Mouse (Mus musculus): Measurements from ENCODE around the gene Tcf7l2. TPM values are rescaled to one million over a fixed set of nuclear protein-coding genes. Genes with fewer than 3 reads are reported as not detected.

Tcf7l2 gene
- polyA plus RNA-seq, 1 experiment from 2014 or later, result 76.8 TPM

- Histone ChIP-seq H3K27me3 (ENCODE audit: control insufficient read depth, insufficient read depth, low read length) (no peaks in the 10 kb centered on the region), H3K27ac (ENCODE audit: low read length) (no peak overlapping the region), H3K9ac (ENCODE audit: low read length) (no peak overlapping the region), H3K36me3 (ENCODE audit: control insufficient read depth, insufficient read depth, low read length) (no peaks in the 10 kb centered on the region), H3K4me3 (replicated peaks; ENCODE audit: low read length) (no peak overlapping the region), H3K4me1 (ENCODE audit: control insufficient read depth, insufficient read depth, low read length) (no peaks in the 10 kb centered on the region), H3K9me3 (replicated peaks; ENCODE audit: control insufficient read depth, low read length) (no peaks in the 10 kb centered on the region), H3K4me2 (ENCODE audit: low read depth, low read length) (no peak overlapping the region)
- 52% methylated on average over 6 of the region's 6 CpGs for WGBS
- ATAC-seq (ENCODE audit: insufficient read depth, low FRiP score), result no peak
These were observed 37.5 kb upstream of the Tcf7l2 start for GRCm38 (mm10) chr19:55704071-55704470.

GRCm38 (mm10) chr19:55706300-55706699 lies 35.3 kb upstream of the Tcf7l2 start:
- no peaks in the 10 kb centered on the region for H3K9me3 ChIP-seq (replicated peaks; ENCODE audit: control insufficient read depth, low read length)
- 79% methylated on average over 7 of the region's 7 CpGs for WGBS
- no peaks in the 10 kb centered on the region for H3K27me3 ChIP-seq (ENCODE audit: control insufficient read depth, insufficient read depth, low read length)
- no peaks in the 10 kb centered on the region for H3K36me3 ChIP-seq (ENCODE audit: control insufficient read depth, insufficient read depth, low read length)
- no peak overlapping the region for H3K4me2 ChIP-seq (ENCODE audit: low read depth, low read length)
- H3K9ac ChIP-seq (ENCODE audit: low read length), result no peak overlapping the region
- no peak overlapping the region for H3K4me3 ChIP-seq (replicated peaks; ENCODE audit: low read length)
- no peaks in the 10 kb centered on the region for H3K4me1 ChIP-seq (ENCODE audit: control insufficient read depth, insufficient read depth, low read length)
- no peak for ATAC-seq (ENCODE audit: insufficient read depth, low FRiP score)
- H3K27ac ChIP-seq (ENCODE audit: low read length), result no peak overlapping the region

GRCm38 (mm10) chr19:55706806-55707205 lies 34.8 kb upstream of the Tcf7l2 start:
- Histone ChIP-seq H3K4me1 (ENCODE audit: control insufficient read depth, insufficient read depth, low read length) (no peaks in the 10 kb centered on the region), H3K9ac (ENCODE audit: low read length) (no peak overlapping the region), H3K4me2 (ENCODE audit: low read depth, low read length) (no peak overlapping the region), H3K27ac (ENCODE audit: low read length) (no peak overlapping the region), H3K4me3 (replicated peaks; ENCODE audit: low read length) (no peak overlapping the region), H3K27me3 (ENCODE audit: control insufficient read depth, insufficient read depth, low read length) (no peaks in the 10 kb centered on the region), H3K9me3 (replicated peaks; ENCODE audit: control insufficient read depth, low read length) (no peaks in the 10 kb centered on the region), H3K36me3 (ENCODE audit: control insufficient read depth, insufficient read depth, low read length) (no peaks in the 10 kb centered on the region)
- 83% methylated on average over 6 of the region's 6 CpGs for WGBS
- ATAC-seq (ENCODE audit: insufficient read depth, low FRiP score), result no peak

GRCm38 (mm10) chr19:55708031-55708554 lies 33.5 kb upstream of the Tcf7l2 start:
- WGBS, result 76% methylated on average over 8 of the region's 8 CpGs
- no peak overlapping the region for H3K4me2 ChIP-seq (ENCODE audit: low read depth, low read length)
- H3K9ac ChIP-seq (ENCODE audit: low read length), result no peak overlapping the region
- ATAC-seq (ENCODE audit: insufficient read depth, low FRiP score), result no peak
- H3K9me3 ChIP-seq (replicated peaks; ENCODE audit: control insufficient read depth, low read length), result no peaks in the 10 kb centered on the region
- H3K36me3 ChIP-seq (ENCODE audit: control insufficient read depth, insufficient read depth, low read length), result no peaks in the 10 kb centered on the region
- no peaks in the 10 kb centered on the region for H3K27me3 ChIP-seq (ENCODE audit: control insufficient read depth, insufficient read depth, low read length)
- H3K27ac ChIP-seq (ENCODE audit: low read length), result no peak overlapping the region
- no peaks in the 10 kb centered on the region for H3K4me1 ChIP-seq (ENCODE audit: control insufficient read depth, insufficient read depth, low read length)
- H3K4me3 ChIP-seq (replicated peaks; ENCODE audit: low read length), result no peak overlapping the region

GRCm38 (mm10) chr19:55710841-55711240 lies 30.8 kb upstream of the Tcf7l2 start:
- no peak for ATAC-seq (ENCODE audit: insufficient read depth, low FRiP score)
- Histone ChIP-seq H3K27ac (ENCODE audit: low read length) (no peak overlapping the region), H3K4me1 (ENCODE audit: control insufficient read depth, insufficient read depth, low read length) (no peaks in the 10 kb centered on the region), H3K4me2 (ENCODE audit: low read depth, low read length) (no peak overlapping the region), H3K9me3 (replicated peaks; ENCODE audit: control insufficient read depth, low read length) (no peaks in the 10 kb centered on the region), H3K9ac (ENCODE audit: low read length) (no peak overlapping the region), H3K27me3 (ENCODE audit: control insufficient read depth, insufficient read depth, low read length) (no peaks in the 10 kb centered on the region), H3K4me3 (replicated peaks; ENCODE audit: low read length) (no peak overlapping the region), H3K36me3 (ENCODE audit: control insufficient read depth, insufficient read depth, low read length) (no peaks in the 10 kb centered on the region)
- 75% methylated on average over 5 of the region's 5 CpGs for WGBS

- H3K9ac ChIP-seq (ENCODE audit: low read length), result no peak overlapping the region
- H3K27me3 ChIP-seq (ENCODE audit: control insufficient read depth, insufficient read depth, low read length), result no peaks in the 10 kb centered on the region
- no peaks in the 10 kb centered on the region for H3K9me3 ChIP-seq (replicated peaks; ENCODE audit: control insufficient read depth, low read length)
- 70% methylated on average over 5 of the region's 5 CpGs for WGBS
- no peak for ATAC-seq (ENCODE audit: insufficient read depth, low FRiP score)
- no peak overlapping the region for H3K27ac ChIP-seq (ENCODE audit: low read length)
- no peak overlapping the region for H3K4me2 ChIP-seq (ENCODE audit: low read depth, low read length)
- no peak overlapping the region for H3K4me3 ChIP-seq (replicated peaks; ENCODE audit: low read length)
- H3K4me1 ChIP-seq (ENCODE audit: control insufficient read depth, insufficient read depth, low read length), result no peaks in the 10 kb centered on the region
- no peaks in the 10 kb centered on the region for H3K36me3 ChIP-seq (ENCODE audit: control insufficient read depth, insufficient read depth, low read length)
These were observed 29.9 kb upstream of the Tcf7l2 start for GRCm38 (mm10) chr19:55711701-55712100.

- Histone ChIP-seq H3K9me3 (replicated peaks; ENCODE audit: control insufficient read depth, low read length) (no peaks in the 10 kb centered on the region), H3K4me1 (ENCODE audit: control insufficient read depth, insufficient read depth, low read length) (no peaks in the 10 kb centered on the region), H3K27me3 (ENCODE audit: control insufficient read depth, insufficient read depth, low read length) (no peaks in the 10 kb centered on the region), H3K9ac (ENCODE audit: low read length) (no peak overlapping the region), H3K36me3 (ENCODE audit: control insufficient read depth, insufficient read depth, low read length) (no peaks in the 10 kb centered on the region), H3K27ac (ENCODE audit: low read length) (no peak overlapping the region), H3K4me2 (ENCODE audit: low read depth, low read length) (no peak overlapping the region), H3K4me3 (replicated peaks; ENCODE audit: low read length) (no peak overlapping the region)
- ATAC-seq (ENCODE audit: insufficient read depth, low FRiP score), result no peak
- WGBS, result 91% methylated on average over 2 of the region's 2 CpGs
These were observed 28.9 kb upstream of the Tcf7l2 start for GRCm38 (mm10) chr19:55712678-55713077.

GRCm38 (mm10) chr19:55714015-55714414 lies 27.6 kb upstream of the Tcf7l2 start:
- Histone ChIP-seq H3K27me3 (ENCODE audit: control insufficient read depth, insufficient read depth, low read length) (no peaks in the 10 kb centered on the region), H3K9me3 (replicated peaks; ENCODE audit: control insufficient read depth, low read length) (no peaks in the 10 kb centered on the region)
- WGBS, result 53% methylated on average over 4 of the region's 4 CpGs

GRCm38 (mm10) chr19:55714665-55715064 lies 27.0 kb upstream of the Tcf7l2 start:
- H3K4me3 ChIP-seq (replicated peaks; ENCODE audit: low read length), result no peak overlapping the region
- no peak overlapping the region for H3K27ac ChIP-seq (ENCODE audit: low read length)
- 34% methylated on average over 3 of the region's 3 CpGs for WGBS
- H3K9me3 ChIP-seq (replicated peaks; ENCODE audit: control insufficient read depth, low read length), result no peaks in the 10 kb centered on the region
- H3K27me3 ChIP-seq (ENCODE audit: control insufficient read depth, insufficient read depth, low read length), result no peaks in the 10 kb centered on the region
- H3K9ac ChIP-seq (ENCODE audit: low read length), result no peak overlapping the region
- ATAC-seq (ENCODE audit: insufficient read depth, low FRiP score), result peak; percentile 19; the same call in 1 of the 2 replicates
- H3K4me1 ChIP-seq (ENCODE audit: control insufficient read depth, insufficient read depth, low read length), result no peaks in the 10 kb centered on the region; the same call in 1 of the 2 replicates
- no peak overlapping the region for H3K4me2 ChIP-seq (ENCODE audit: low read depth, low read length)
- H3K36me3 ChIP-seq (ENCODE audit: control insufficient read depth, insufficient read depth, low read length), result no peaks in the 10 kb centered on the region

More at GRCm38 (mm10) chr19:55714015-55714414, 27.6 kb upstream of the Tcf7l2 start:
- Histone ChIP-seq H3K9ac (ENCODE audit: low read length) (no peak overlapping the region), H3K4me3 (replicated peaks; ENCODE audit: low read length) (no peak overlapping the region), H3K4me2 (ENCODE audit: low read depth, low read length) (no peak overlapping the region), H3K4me1 (ENCODE audit: control insufficient read depth, insufficient read depth, low read length) (no peaks in the 10 kb centered on the region; the same call in 1 of the 2 replicates), H3K36me3 (ENCODE audit: control insufficient read depth, insufficient read depth, low read length) (no peaks in the 10 kb centered on the region), H3K27ac (ENCODE audit: low read length) (no peak overlapping the region)
- no peak for ATAC-seq (ENCODE audit: insufficient read depth, low FRiP score)

All from stomach, embryonic 16.5 days (tissue).